ENCODE assay signal across 8 mouse cellular contexts in the genomic region with DNA sequence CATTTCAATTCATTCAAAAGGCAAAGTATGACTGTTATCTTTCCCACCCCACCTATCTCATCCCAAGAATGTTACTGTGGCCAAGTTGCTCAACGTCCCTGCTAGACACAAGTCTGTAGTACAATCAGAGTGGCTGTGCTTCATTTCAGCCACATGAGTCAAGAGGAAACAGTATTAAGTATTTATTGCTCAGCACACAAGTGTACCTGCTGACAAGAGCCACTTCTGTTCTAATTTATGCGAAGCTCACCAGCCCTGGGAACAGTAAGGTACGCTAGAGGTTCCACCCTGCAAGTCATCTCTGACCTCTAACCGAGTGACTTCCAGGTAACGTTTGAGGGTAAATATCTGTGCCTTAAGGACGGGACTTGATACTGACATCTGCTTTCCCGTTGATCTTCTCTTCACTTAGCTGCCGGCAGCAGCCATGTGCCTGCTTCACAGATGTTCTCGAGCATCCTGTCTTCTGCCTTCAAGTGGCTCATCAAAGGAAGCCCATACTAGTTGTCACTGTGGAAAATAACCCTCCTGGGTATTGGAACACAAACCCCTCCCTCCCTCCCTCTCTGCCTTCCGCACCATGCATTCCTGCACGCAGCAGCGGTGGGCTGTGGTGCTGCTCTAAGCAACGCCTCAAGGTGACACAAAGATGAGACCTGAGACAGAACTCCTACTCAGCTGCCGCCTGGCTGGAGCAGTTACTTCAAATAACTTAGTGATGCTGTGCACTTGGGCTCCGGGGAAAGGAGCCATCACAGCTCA. TPM values are rescaled to one million over a fixed set of nuclear protein-coding genes. Genes with fewer than 3 reads are reported as not detected.
DNase-seq lines count a peak whose midpoint lies in the region; ATAC-seq and TF ChIP-seq lines count a peak whose summit lies in the region.

No protein-coding gene starts in this region.

- H3K27ac ChIP-seq in kidney, embryonic 16.5 days (ENCODE audit: low read length), result no peak overlapping the region
- H3K27ac ChIP-seq in forebrain, postnatal 0 days (ENCODE audit: low read depth, low read length), result no peak overlapping the region
- H3K27ac ChIP-seq in lung, postnatal 0 days (ENCODE audit: low read length), result peak overlapping the region; percentile 43; the same call in 1 of the 2 replicates

- no peak for DNase-seq in kidney, adult 11 months
- no peak for DNase-seq in forebrain, postnatal 0 days
- DNase-seq in lung, postnatal 0 days (ENCODE audit: low spot score), result peak; percentile 90
- DNase-seq in thymus, adult 18-20 months, result peak; percentile 60 to 72
- DNase-seq in gastrocnemius, postnatal 14 days, result no peak
- DNase-seq in adrenal gland, adult 8-10 months, result no peak
- DNase-seq in MN1 (ENCODE audit: low spot score), result no peak

- no peaks in the 10 kb centered on the region for H3K36me3 ChIP-seq in kidney, embryonic 16.5 days (ENCODE audit: insufficient read depth, low read length)
- no peaks in the 10 kb centered on the region; the same call in 1 of the 2 replicates for H3K36me3 ChIP-seq in forebrain, postnatal 0 days (ENCODE audit: insufficient read depth)
- H3K36me3 ChIP-seq in lung, postnatal 0 days (ENCODE audit: insufficient read depth, low read length), result no peaks in the 10 kb centered on the region

- peaks cover 31% of the 10 kb centered on the region for H3K4me1 ChIP-seq in kidney, embryonic 16.5 days (ENCODE audit: insufficient read depth, low read length)
- H3K4me1 ChIP-seq in forebrain, postnatal 0 days (ENCODE audit: insufficient read depth), result no peaks in the 10 kb centered on the region; the same call in 1 of the 2 replicates
- peaks cover 10% of the 10 kb centered on the region; the same call in 1 of the 2 replicates for H3K4me1 ChIP-seq in lung, postnatal 0 days (ENCODE audit: insufficient read depth, low read depth, low read length)

- no peaks in the 10 kb centered on the region for H3K9me3 ChIP-seq in kidney, embryonic 16.5 days (ENCODE audit: low read length)
- no peaks in the 10 kb centered on the region for H3K9me3 ChIP-seq in forebrain, postnatal 0 days (ENCODE audit: low read length)
- no peaks in the 10 kb centered on the region for H3K9me3 ChIP-seq in lung, postnatal 0 days (ENCODE audit: low read length)

- no peak for TF ChIP-seq CTCF in forebrain, postnatal 0 days (IDR thresholded peaks at IDR 0.05; ENCODE audit: low read depth)
- no peak for TF ChIP-seq CTCF in lung, postnatal 0 days (IDR thresholded peaks at IDR 0.05)

- H3K4me2 ChIP-seq in kidney, embryonic 16.5 days (replicated peaks; ENCODE audit: low read depth, low read length), result peak overlapping the region; percentile 42
- 0 out of 2 replicates have a peak overlapping the region, but pooled peaks have one; percentile 15 for H3K4me2 ChIP-seq in forebrain, postnatal 0 days (ENCODE audit: low read depth)
- peak overlapping the region; percentile 46 for H3K4me2 ChIP-seq in lung, postnatal 0 days (replicated peaks; ENCODE audit: low read depth, low read length)

- intact Hi-C loops in gastrocnemius, postnatal 14 days (cut with DNase I; ENCODE audit: low total_unique reads), result no loop called here

- peak; percentile 98 for TF ChIP-seq EP300 in lung, postnatal 0 days (IDR thresholded peaks at IDR 0.05)

- no peaks in the 10 kb centered on the region for H3K27me3 ChIP-seq in kidney, embryonic 16.5 days (ENCODE audit: insufficient read depth, low read length)
- no peaks in the 10 kb centered on the region for H3K27me3 ChIP-seq in forebrain, postnatal 0 days (ENCODE audit: insufficient read depth, low read length)
- H3K27me3 ChIP-seq in lung, postnatal 0 days (replicated peaks; ENCODE audit: insufficient read depth, low read length), result no peaks in the 10 kb centered on the region

- ATAC-seq in kidney, embryonic 16.5 days (ENCODE audit: low FRiP score, low TSS enrichment), result peak; percentile 39
- peak; percentile 40; the same call in 1 of the 2 replicates for ATAC-seq in forebrain, postnatal 0 days
- ATAC-seq in lung, postnatal 0 days, result peak; percentile 75

- H3K9ac ChIP-seq in kidney, embryonic 16.5 days (replicated peaks; ENCODE audit: low read length), result no peak overlapping the region
- H3K9ac ChIP-seq in forebrain, postnatal 0 days, result no peak overlapping the region
- H3K9ac ChIP-seq in lung, postnatal 0 days (replicated peaks; ENCODE audit: low read depth), result no peak overlapping the region

- no peak overlapping the region for H3K4me3 ChIP-seq in kidney, embryonic 16.5 days (ENCODE audit: low read length)
- no peak overlapping the region for H3K4me3 ChIP-seq in forebrain, postnatal 0 days (ENCODE audit: low read depth, low read length)
- peak overlapping the region; percentile 8; the same call in 1 of the 2 replicates for H3K4me3 ChIP-seq in lung, postnatal 0 days (ENCODE audit: low read depth, low read length)

- WGBS in kidney, embryonic 16.5 days, result 9% methylated on average over 15 of the region's 15 CpGs
- 24% methylated on average over 15 of the region's 15 CpGs for WGBS in forebrain, postnatal 0 days
- WGBS in lung, postnatal 0 days, result 20% methylated on average over 15 of the region's 15 CpGs

RNA-seq across cellular contexts. Expression of a gene that starts 36.4 kb away (rescaled TPM):
- 11.7 and 14.9 TPM in 2 replicates for polyA plus RNA-seq in kidney, embryonic 16.5 days (2015; fragmentation: Nextera tagmentation; extraction: Ambion mirVana)
- 25.5 and 27.9 TPM in 2 replicates for total RNA-seq in forebrain, postnatal 0 days (2014; rRNA removed)
- polyA plus RNA-seq in forebrain, postnatal 0 days (2015; fragmentation: Nextera tagmentation; extraction: Ambion mirVana), result 15.9 and 23.0 TPM in 2 replicates
- polyA plus RNA-seq in lung, postnatal 0 days (2015; fragmentation: Nextera tagmentation; extraction: Ambion mirVana), result 11.8 and 12.0 TPM in 2 replicates
- 1 to 10 TPM; 7.8 to 8.1 TPM for total RNA-seq in gastrocnemius, postnatal 14 days (2021)
- total RNA-seq in adrenal gland, adult 8-10 months (2022), result 100 to 1,000 TPM in 1 of 4 experiments, 10 to 100 TPM in 3; 59.8 to 101 (median 73.8) TPM

Comparison
In these comparisons a context has a peak if more than half of its experiments do, and no peak if none do; other contexts are left out.
1. DNase-seq: peak in lung, postnatal 0 days (single experiment) and thymus, adult 18-20 months (2 of 2); none in kidney, adult 11 months (single experiment), forebrain, postnatal 0 days (single experiment), gastrocnemius, postnatal 14 days (single experiment), adrenal gland, adult 8-10 months (single experiment) and MN1 (single experiment).
2. Peak in every context shown above with its lines, with median percentiles within 50 percentile points of each other: ATAC-seq and H3K4me2 ChIP-seq.